Mouse (Mus musculus) adrenal gland, adult 8-10 months (tissue): ENCODE data around the gene Mfsd14a. TPM values are rescaled to one million over a fixed set of nuclear protein-coding genes. Genes with fewer than 3 reads are reported as not detected.

Experiments used
- DNase-seq: peaks from one replicate; pipeline ENCODE4 v3.0.0; 2022
- total RNA-seq, 4 experiments: library from RNA; stranded (reverse); gene quantifications; 2 replicates each; pipeline ENCODE4 v1.2.4; 2022

Mfsd14a gene
- total RNA-seq, 4 experiments from 2014 or later: 53.3 to 62.0 (median 60.8) TPM

DNA sequence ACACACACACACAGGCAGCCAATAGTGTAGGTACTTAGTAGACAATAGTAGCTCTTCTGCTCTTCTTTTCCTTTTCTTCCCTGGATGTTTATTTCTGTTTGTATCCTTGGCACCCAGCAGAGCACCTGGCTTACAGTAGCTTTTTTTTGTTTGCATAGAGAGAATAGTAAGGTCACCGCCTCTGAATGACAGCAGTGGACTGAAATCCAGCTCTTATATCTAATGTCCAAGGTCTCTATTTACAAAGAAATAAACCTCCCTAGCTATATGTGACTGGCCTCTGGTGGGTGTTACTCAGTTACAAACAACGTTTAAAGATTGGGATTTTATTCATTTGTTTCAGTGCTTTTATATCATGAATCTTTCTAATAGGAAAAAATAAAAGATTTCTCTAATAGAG lies 62.8 kb downstream of the Mfsd14a start:
- DNase-seq: no peak

DNA sequence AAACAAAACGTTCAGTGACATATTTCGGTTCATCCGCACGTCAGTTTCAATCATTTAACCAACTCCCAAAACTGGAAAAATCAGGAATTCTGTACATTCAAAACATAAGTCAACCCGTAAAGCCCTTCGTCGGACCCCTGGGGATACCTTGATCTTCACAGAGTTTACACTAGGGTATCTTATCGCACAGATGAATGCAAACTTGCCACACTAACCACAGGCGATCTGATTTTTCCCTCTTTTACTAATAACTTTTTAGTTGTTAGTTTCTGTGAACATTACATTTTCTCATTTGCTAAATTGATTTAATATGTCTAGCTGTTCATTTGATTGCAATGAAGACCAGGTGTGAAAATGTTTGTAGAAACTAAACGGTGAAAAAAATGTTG lies 66.9 kb downstream of the Mfsd14a start:
- DNase-seq: no peak

DNA sequence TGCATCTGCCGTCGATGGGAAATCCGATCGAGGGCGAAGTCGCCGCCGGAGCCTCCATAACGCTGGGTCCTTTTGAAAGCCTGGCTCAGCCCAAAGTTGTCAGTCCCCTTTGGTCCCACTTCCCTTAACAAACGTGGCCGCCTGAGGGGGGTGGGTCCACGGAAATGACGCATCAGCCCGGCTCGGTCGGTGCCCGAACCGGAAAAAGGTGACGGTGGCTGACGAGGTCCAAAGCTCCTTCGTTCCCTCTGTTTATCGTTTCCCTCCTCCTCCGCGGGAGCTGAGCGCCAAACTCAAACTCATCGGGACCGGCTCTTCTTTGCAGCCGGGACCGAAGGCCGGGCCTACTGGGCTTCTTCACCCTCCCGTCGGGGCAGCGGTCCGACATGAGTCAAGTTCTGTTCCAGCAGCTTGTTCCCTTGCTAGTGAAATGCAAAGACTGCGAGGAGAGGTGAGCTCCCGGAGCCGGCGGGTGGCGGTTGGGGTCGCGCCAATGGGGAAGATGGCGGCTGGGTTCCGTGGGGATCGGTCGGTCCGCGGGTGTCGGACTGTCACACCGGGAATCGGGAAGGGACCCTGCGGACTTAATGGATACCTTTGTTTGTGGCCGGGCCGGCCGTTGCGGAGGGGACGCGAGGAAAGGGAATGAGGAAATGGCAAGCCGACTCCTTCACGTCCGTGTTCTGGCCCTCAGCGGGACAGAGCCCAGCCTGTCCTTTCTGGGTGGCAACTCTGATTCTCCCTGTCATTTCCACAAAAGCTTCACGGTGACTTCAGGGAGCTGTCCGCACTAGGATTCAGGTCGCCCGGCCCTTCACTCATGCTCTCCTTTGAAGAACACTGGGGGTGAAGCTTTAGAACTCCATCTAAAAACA lies 67.5 kb downstream of the Mfsd14a start, which contains the start of gene Sass6:
Sass6 (plus strand) TSS at position 255 of the 875 bp plus-strand sequence.
- peak; percentile 96 for DNase-seq

DNA sequence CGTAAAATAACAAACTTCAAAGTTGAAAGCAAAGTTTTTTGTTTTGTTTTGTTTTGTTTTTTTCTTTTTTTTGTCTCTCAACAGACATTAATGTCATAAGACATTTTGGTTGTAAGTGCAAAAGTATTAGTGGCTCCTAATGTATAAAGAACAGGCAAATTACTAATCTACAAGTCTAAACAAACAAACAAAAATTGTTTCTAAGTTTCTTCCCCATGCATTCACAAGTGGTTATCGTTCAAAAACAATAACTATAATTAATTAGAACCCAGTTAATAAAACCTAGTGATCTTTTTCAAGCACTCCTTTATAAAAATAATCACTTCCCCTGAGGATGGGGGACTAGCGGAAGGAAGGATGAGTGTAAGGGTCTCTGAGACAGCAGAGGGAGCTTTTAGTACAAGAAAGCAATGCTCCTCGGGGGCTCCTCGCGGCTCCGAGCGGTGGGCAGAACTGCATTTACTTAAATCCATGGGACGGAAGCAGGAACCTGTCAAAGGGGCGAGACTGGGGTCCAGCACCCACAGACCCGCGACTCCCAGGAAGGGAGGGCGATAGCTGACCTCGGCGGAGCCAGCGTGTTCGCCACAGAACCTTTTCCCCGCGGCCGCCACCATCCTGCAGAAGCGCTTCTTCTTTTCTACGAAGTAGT lies 68.3 kb downstream of the Mfsd14a start:
- DNase-seq: no peak

GRCm38 (mm10) chr3:116582201-116582600 lies 80.3 kb downstream of the Mfsd14a start:
- no peak for DNase-seq

Other genes starting within 250 kb of the Mfsd14a start
- 10 to 100 TPM in 3 of 4 experiments, 1 to 10 TPM in 1; 8.0 to 23.8 (median 16.2) TPM for gene Cdc14a, start 238.6 kb downstream of the Mfsd14a start, total RNA-seq
- 10 to 100 TPM; 34.5 to 45.1 (median 36.8) TPM for gene Rtca, start 154.5 kb downstream of the Mfsd14a start, total RNA-seq
- 10 to 100 TPM; 57.2 to 70.8 (median 62.5) TPM for gene Dbt, start 149.6 kb downstream of the Mfsd14a start, total RNA-seq
- 1 to 10 TPM; 1.1 to 4.8 (median 1.5) TPM for gene Lrrc39, start 99.7 kb downstream of the Mfsd14a start, total RNA-seq
- 1 to 10 TPM; 2.4 to 3.4 (median 3.0) TPM for gene Sass6, start 67.7 kb downstream of the Mfsd14a start, total RNA-seq
- 10 to 100 TPM; 13.6 to 27.7 (median 18.2) TPM for gene Trmt13, start 48.1 kb downstream of the Mfsd14a start, total RNA-seq
- gene Gm43191, start 18.6 kb upstream of the Mfsd14a start, total RNA-seq: not detected
- gene Slc35a3, start 50.2 kb upstream of the Mfsd14a start, total RNA-seq: 10 to 100 TPM; 24.5 to 30.0 (median 28.0) TPM
- gene Agl, start 145.5 kb upstream of the Mfsd14a start, total RNA-seq: 10 to 100 TPM; 49.9 to 75.6 (median 62.3) TPM
- gene Frrs1, start 196.8 kb upstream of the Mfsd14a start, total RNA-seq: 10 to 100 TPM in 2 of 4 experiments, 1 to 10 TPM in 2; 6.2 to 25.3 (median 16.2) TPM